Mouse (Mus musculus) heart, embryonic 11.5 days (tissue): ENCODE measurements around the gene Uroc1. TPM values are rescaled to one million over a fixed set of nuclear protein-coding genes. Genes with fewer than 3 reads are reported as not detected.

Experiments used
- ATAC-seq: fragments of 200-750 bp; cut with Nextera tagmentation; replicated peaks from 2 replicates; pipeline ENCODE4 v1.8.0; 2017; ENCODE audit warnings: moderate library complexity; ENCODE audit not compliant: insufficient number of reproducible peaks, low FRiP score, low TSS enrichment
- H3K27ac ChIP-seq: fragments of 300-500 bp; sonication (generic); 2 replicates; pipeline ENCODE4 v1.5.1; 2014; ENCODE audit warnings: mild to moderate bottlenecking, low read depth, low read length
- H3K27me3 ChIP-seq: fragments of 300-500 bp; sonication (generic); 2 replicates; pipeline ENCODE4 v1.6.1; 2014; ENCODE audit warnings: mild to moderate bottlenecking, low read length, mixed read lengths; ENCODE audit not compliant: control insufficient read depth, insufficient read depth
- H3K36me3 ChIP-seq: fragments of 300-500 bp; sonication (generic); 2 replicates; pipeline ENCODE4 v1.6.1; 2014; ENCODE audit warnings: mild to moderate bottlenecking, low read length, moderate library complexity, mixed read lengths; ENCODE audit not compliant: control insufficient read depth, insufficient read depth
- H3K4me1 ChIP-seq: fragments of 300-500 bp; sonication (generic); 2 replicates; pipeline ENCODE4 v1.6.1; 2014; ENCODE audit warnings: low read length; ENCODE audit not compliant: control insufficient read depth, insufficient read depth
- H3K4me2 ChIP-seq: fragments of 300-500 bp; sonication (generic); 2 replicates; pipeline ENCODE4 v1.6.1; 2014; ENCODE audit warnings: mild to moderate bottlenecking, moderate library complexity
- H3K4me3 ChIP-seq: fragments of 300-500 bp; sonication (generic); 2 replicates; pipeline ENCODE4 v1.5.1; 2014; ENCODE audit warnings: low read depth, low read length
- H3K9ac ChIP-seq: fragments of 300-500 bp; sonication (generic); 2 replicates; pipeline ENCODE4 v1.6.1; 2014; ENCODE audit warnings: mild to moderate bottlenecking, low read depth, low read length, moderate library complexity
- H3K9me3 ChIP-seq: fragments of 300-500 bp; sonication (generic); replicated peaks from 2 replicates; pipeline ENCODE4 v1.6.1; 2016; ENCODE audit warnings: low read length; ENCODE audit not compliant: control insufficient read depth
- WGBS: fragments of 180-500 bp; shearing (Covaris S2); extraction: QIAGEN DNeasy Blood & Tissue Kit; methylation state at CpG from one replicate; pipeline ENCODE4 v1.1.7; 2014; ENCODE audit not compliant: insufficient replicate concordance; 5-methylcytosine and 5-hydroxymethylcytosine counted together
- polyA plus RNA-seq: library from polyadenylated mRNA; unstranded; fragments of >200 nt; fragmentation: Nextera tagmentation; extraction: Ambion mirVana; gene quantifications from 2 replicates; pipeline ENCODE4 v1.2.1, GENCODE M21; 2014

Uroc1 gene
- polyA plus RNA-seq, 1 experiment from 2014 or later = not detected

GRCm38 (mm10) chr6:90334244-90334643 lies 1.2 kb downstream of the Uroc1 start:
- Histone ChIP-seq H3K9ac (no peak overlapping the region), H3K27me3 (no peaks in the 10 kb centered on the region), H3K4me2 (no peak overlapping the region), H3K4me1 (no peaks in the 10 kb centered on the region), H3K9me3 (no peaks in the 10 kb centered on the region), H3K4me3 (no peak overlapping the region), H3K27ac (no peak overlapping the region), H3K36me3 (no peaks in the 10 kb centered on the region)
- WGBS = 83% methylated on average over 3 of the region's 3 CpGs
- ATAC-seq = no peak

GRCm38 (mm10) chr6:90342343-90342742 lies 9.3 kb downstream of the Uroc1 start:
- Histone ChIP-seq H3K27ac (no peak overlapping the region), H3K9ac (no peak overlapping the region), H3K4me1 (no peaks in the 10 kb centered on the region), H3K4me2 (no peak overlapping the region), H3K4me3 (no peak overlapping the region), H3K27me3 (no peaks in the 10 kb centered on the region), H3K36me3 (no peaks in the 10 kb centered on the region), H3K9me3 (no peaks in the 10 kb centered on the region)
- WGBS = 73% methylated on average over 2 of the region's 2 CpGs
- no peak for ATAC-seq

DNA sequence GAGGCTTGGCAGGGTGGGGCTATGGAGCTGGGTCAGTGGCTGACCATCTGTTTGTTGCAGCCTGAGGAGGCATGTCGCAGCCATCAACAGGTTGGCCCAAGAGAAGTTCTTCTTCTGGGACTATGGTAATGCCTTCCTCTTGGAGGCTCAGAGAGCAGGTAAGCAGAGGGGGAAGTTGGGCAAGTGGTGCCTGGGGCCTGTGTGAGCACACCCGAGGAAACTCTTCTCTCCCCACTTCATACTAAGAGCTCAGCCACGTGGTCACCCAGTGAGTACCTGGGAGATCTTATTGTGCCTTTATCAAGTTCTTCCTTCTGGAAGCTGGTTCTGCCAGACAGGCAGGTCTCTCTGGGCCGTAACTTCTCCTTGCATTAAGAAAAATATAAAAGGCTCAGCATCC lies 14.1 kb downstream of the Uroc1 start:
- Histone ChIP-seq H3K36me3 (no peaks in the 10 kb centered on the region), H3K27ac (no peak overlapping the region), H3K9me3 (no peaks in the 10 kb centered on the region), H3K4me2 (no peak overlapping the region), H3K4me3 (no peak overlapping the region), H3K4me1 (no peaks in the 10 kb centered on the region), H3K27me3 (no peaks in the 10 kb centered on the region), H3K9ac (no peak overlapping the region)
- 67% methylated on average over 4 of the region's 4 CpGs for WGBS
- ATAC-seq = no peak

DNA sequence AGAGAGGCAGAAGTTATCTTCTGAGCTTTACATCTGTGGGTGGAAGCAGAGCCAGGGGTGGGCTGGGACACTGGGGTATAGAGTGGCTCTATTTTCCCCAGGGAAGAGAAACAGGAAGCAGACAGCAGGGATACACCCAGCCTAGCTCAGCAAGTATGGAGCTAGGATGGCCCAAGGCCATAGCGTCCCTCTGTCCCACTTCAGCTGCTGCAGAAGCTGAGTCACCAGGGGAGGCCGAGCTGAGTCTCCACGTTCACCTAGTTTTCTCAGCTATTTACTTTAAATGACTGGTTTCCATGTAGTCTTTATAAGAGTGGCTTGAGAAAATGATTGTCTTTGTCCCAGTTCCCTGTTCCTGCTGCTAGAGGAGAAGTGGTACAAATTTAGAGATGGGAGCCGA lies 15.4 kb downstream of the Uroc1 start:
- no peak for ATAC-seq
- 65% methylated on average over 4 of the region's 4 CpGs for WGBS
- no peak overlapping the region for H3K9ac ChIP-seq

DNA sequence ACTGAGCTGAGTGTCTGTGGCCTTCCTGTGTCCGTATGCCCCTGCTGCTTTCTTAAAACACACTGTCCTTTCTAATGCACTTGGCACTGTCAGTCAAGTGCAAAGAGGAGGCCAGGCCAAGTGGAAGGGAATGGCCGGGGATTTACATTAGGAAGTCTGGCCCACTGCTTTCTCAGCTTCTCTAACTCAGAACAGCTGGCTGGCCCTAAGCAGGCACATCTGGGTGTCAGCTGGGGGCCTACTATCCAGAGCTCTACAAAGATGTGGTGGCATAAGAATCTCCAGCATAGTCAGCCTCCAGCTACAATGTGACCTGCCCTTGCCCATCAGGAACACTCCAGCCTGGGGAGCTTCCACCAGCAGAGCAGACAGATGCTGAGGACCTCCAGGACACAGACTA lies 16.9 kb downstream of the Uroc1 start:
- H3K4me1 ChIP-seq = no peaks in the 10 kb centered on the region
- no peak overlapping the region for H3K4me2 ChIP-seq
- no peaks in the 10 kb centered on the region for H3K27me3 ChIP-seq
- WGBS = 60% methylated on average over 2 of the region's 2 CpGs
- no peak overlapping the region for H3K9ac ChIP-seq
- ATAC-seq = no peak
- H3K36me3 ChIP-seq = no peaks in the 10 kb centered on the region
- no peaks in the 10 kb centered on the region for H3K9me3 ChIP-seq
- no peak overlapping the region for H3K4me3 ChIP-seq
- H3K27ac ChIP-seq = no peak overlapping the region

More for the DNA sequence above, 15.4 kb downstream of the Uroc1 start:
- no peak overlapping the region for H3K4me2 ChIP-seq
- H3K27me3 ChIP-seq = no peaks in the 10 kb centered on the region
- H3K4me1 ChIP-seq = no peaks in the 10 kb centered on the region
- H3K27ac ChIP-seq = no peak overlapping the region
- no peaks in the 10 kb centered on the region for H3K36me3 ChIP-seq
- no peak overlapping the region for H3K4me3 ChIP-seq
- no peaks in the 10 kb centered on the region for H3K9me3 ChIP-seq

DNA sequence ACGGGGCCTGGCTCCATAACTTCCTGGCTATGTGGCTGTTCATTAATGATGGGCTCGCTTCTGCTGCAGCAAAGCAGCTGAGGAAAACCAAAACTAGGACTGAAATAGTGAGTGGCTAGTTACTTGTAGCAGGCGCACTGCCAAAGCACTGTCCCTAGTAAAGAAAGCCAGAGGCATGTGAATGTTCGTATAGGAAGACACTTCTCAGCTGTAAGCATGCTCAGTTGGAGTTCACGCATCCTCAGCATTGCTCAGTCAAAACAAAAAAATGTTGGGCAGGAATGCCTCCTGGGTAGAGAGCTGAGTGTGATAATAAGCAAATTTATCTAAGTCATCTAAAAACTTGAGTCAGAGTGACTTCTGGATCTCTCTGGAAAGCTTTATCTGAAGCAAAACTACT lies 25.1 kb downstream of the Uroc1 start:
- Histone ChIP-seq H3K4me2 (no peak overlapping the region), H3K4me1 (no peaks in the 10 kb centered on the region), H3K9me3 (no peaks in the 10 kb centered on the region), H3K27ac (no peak overlapping the region), H3K27me3 (no peaks in the 10 kb centered on the region), H3K9ac (no peak overlapping the region), H3K4me3 (no peak overlapping the region), H3K36me3 (no peaks in the 10 kb centered on the region)
- 49% methylated on average over 5 of the region's 5 CpGs for WGBS
- no peak for ATAC-seq

- Histone ChIP-seq H3K27ac (no peak overlapping the region), H3K4me3 (no peak overlapping the region), H3K4me1 (no peaks in the 10 kb centered on the region), H3K9me3 (no peaks in the 10 kb centered on the region), H3K36me3 (no peaks in the 10 kb centered on the region), H3K27me3 (no peaks in the 10 kb centered on the region), H3K9ac (no peak overlapping the region), H3K4me2 (no peak overlapping the region)
- 72% methylated on average over 2 of the region's 2 CpGs for WGBS
- ATAC-seq = no peak
Measured at GRCm38 (mm10) chr6:90359445-90359844, 26.4 kb downstream of the Uroc1 start.

- no peaks in the 10 kb centered on the region for H3K36me3 ChIP-seq
- H3K4me3 ChIP-seq = no peak overlapping the region
- WGBS = 47% methylated on average over 7 of the region's 7 CpGs
- ATAC-seq = no peak
- no peak overlapping the region for H3K4me2 ChIP-seq
- H3K9me3 ChIP-seq = no peaks in the 10 kb centered on the region
- no peaks in the 10 kb centered on the region for H3K27me3 ChIP-seq
- H3K4me1 ChIP-seq = no peaks in the 10 kb centered on the region
- H3K27ac ChIP-seq = no peak overlapping the region
- H3K9ac ChIP-seq = no peak overlapping the region
Measured at GRCm38 (mm10) chr6:90360024-90360781, 27.1 kb downstream of the Uroc1 start.

GRCm38 (mm10) chr6:90360922-90361614 lies 28.0 kb downstream of the Uroc1 start:
- no peak overlapping the region for H3K9ac ChIP-seq
- 75% methylated on average over 6 of the region's 6 CpGs for WGBS
- ATAC-seq = no peak
- H3K4me2 ChIP-seq = no peak overlapping the region
- H3K9me3 ChIP-seq = no peaks in the 10 kb centered on the region
- no peaks in the 10 kb centered on the region for H3K36me3 ChIP-seq
- H3K27me3 ChIP-seq = no peaks in the 10 kb centered on the region
- H3K4me1 ChIP-seq = no peaks in the 10 kb centered on the region
- no peak overlapping the region for H3K4me3 ChIP-seq
- H3K27ac ChIP-seq = no peak overlapping the region
